Mouse (Mus musculus): Measurements from ENCODE around the gene Cep350.
"Not testable (repeated sequence)": the region's sequence is repeated elsewhere in the genome, so short reads cannot be mapped to it uniquely, and the experiment has no call there.

GRCm38 (mm10) chr1:155882646-155883231, 90.3 kb downstream of the Cep350 start:
- not testable (repeated sequence) for TF ChIP-seq POLR2A (IDR thresholded peaks at IDR 0.05; ENCODE audit: low read depth, low read length); CTCF (IDR thresholded peaks at IDR 0.05; ENCODE audit: extremely low read depth, insufficient read length, insufficient replicate concordance, low read depth, low read length)

Measured in small intestine, adult 2 months (tissue).